In the genomic region with DNA sequence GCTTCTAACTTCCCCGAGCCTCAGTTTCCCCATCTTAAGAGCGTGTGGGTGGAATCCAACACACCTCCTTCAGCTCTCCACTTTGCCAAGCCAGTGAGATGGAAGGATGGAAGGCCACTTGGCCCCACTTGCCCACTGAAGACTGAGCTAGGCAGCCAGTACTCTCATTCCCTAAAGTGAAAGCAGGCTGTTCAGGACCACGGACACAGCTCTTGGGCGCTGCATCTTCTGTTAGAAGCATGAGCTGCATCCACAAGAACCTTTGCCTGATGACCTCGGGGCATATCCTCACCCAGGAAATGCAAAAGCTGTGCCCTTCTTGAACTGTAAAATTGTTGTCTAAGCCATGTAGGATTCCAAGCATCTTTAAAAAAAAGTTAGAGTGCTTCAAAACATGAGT, we compare ENCODE assay signal across 13 mouse cellular contexts.
"Had no signal": no experiment of that assay in that cellular context is flagged by ENCODE, and none has a peak within 500 bp of the region (broad histone marks: within the 10 kb centered on the region; RNA-seq: fewer than 3 reads in every experiment).

No protein-coding gene starts in this region.

- DNase-seq: kidney, adult 2 months; kidney, postnatal 10 days; lung, postnatal 14 days; right cerebral cortex, postnatal 14 days; thymus, postnatal 36 days had no signal

- H3K27me3 ChIP-seq: liver, embryonic 15.5 days; lung, embryonic 15.5 days; megakaryocyte, embryonic 14.5 days; midbrain, embryonic 12.5 days had no signal

- H3K9ac ChIP-seq: liver, embryonic 15.5 days; lung, embryonic 15.5 days; midbrain, embryonic 12.5 days had no signal

- H3K4me3 ChIP-seq: left cerebral cortex, adult 2 months; liver, embryonic 15.5 days; lung, embryonic 15.5 days; megakaryocyte, embryonic 14.5 days; midbrain, embryonic 12.5 days had no signal

- ATAC-seq: intestine, embryonic 16.5 days had no signal

- H3K27ac ChIP-seq: left cerebral cortex, adult 2 months; liver, embryonic 15.5 days; lung, embryonic 15.5 days; macrophage; midbrain, embryonic 12.5 days had no signal

- H3K4me2 ChIP-seq: liver, embryonic 11.5 days; liver, embryonic 15.5 days; lung, embryonic 15.5 days; midbrain, embryonic 12.5 days had no signal

- H3K9me3 ChIP-seq: liver, embryonic 15.5 days; lung, embryonic 15.5 days; megakaryocyte, embryonic 14.5 days; midbrain, embryonic 12.5 days had no signal

- H3K4me1 ChIP-seq: liver, embryonic 15.5 days; megakaryocyte, embryonic 14.5 days had no signal

- H3K36me3 ChIP-seq: liver, embryonic 15.5 days; lung, embryonic 15.5 days; midbrain, embryonic 12.5 days had no signal
